Mouse (Mus musculus) liver, embryonic 11.5 days (tissue): Measurements from ENCODE around the gene Zfp146. TPM values are rescaled to one million over a fixed set of nuclear protein-coding genes. Genes with fewer than 3 reads are reported as not detected.
A peak's percentile ranks its signal among the peaks of the same experiment; 100 is the strongest.
"Not testable (repeated sequence)": the region's sequence is repeated elsewhere in the genome, so short reads cannot be mapped to it uniquely, and the experiment has no call there.

Experiments used
- ATAC-seq: fragments of 200-750 bp; cut with Nextera tagmentation; replicated peaks from 2 replicates; pipeline ENCODE4 v1.8.0; 2017; ENCODE audit warnings: moderate number of reproducible peaks, mild to moderate bottlenecking, moderate TSS enrichment, moderate library complexity; ENCODE audit not compliant: low FRiP score
- DNase-seq: peaks from one replicate; pipeline ENCODE4 v3.0.0-alpha.2; 2017; ENCODE audit warnings: low spot score
- H3K27ac ChIP-seq: fragments of 300-500 bp; sonication (generic); 2 replicates; pipeline ENCODE4 v1.5.1; 2014; ENCODE audit warnings: mild to moderate bottlenecking, low read depth, low read length, control low read depth
- H3K27me3 ChIP-seq: fragments of 300-500 bp; sonication (generic); replicated peaks from 2 replicates; pipeline ENCODE4 v1.6.1; 2014; ENCODE audit warnings: low read length, mixed read lengths; ENCODE audit not compliant: control insufficient read depth, insufficient read depth
- H3K36me3 ChIP-seq: fragments of 300-500 bp; sonication (generic); 2 replicates; pipeline ENCODE4 v1.6.1; 2014; ENCODE audit warnings: mild to moderate bottlenecking, low read length, moderate library complexity, mixed read lengths; ENCODE audit not compliant: control insufficient read depth, insufficient read depth
- H3K4me1 ChIP-seq: fragments of 300-500 bp; sonication (generic); replicated peaks from 2 replicates; pipeline ENCODE4 v1.6.1; 2014; ENCODE audit warnings: low read length, mixed read lengths; ENCODE audit not compliant: control insufficient read depth, insufficient read depth
- H3K4me2 ChIP-seq: fragments of 300-500 bp; sonication (generic); 2 replicates; pipeline ENCODE4 v1.6.1; 2014; ENCODE audit warnings: mild to moderate bottlenecking, control low read depth, moderate library complexity
- H3K4me3 ChIP-seq: fragments of 300-500 bp; sonication (generic); 2 replicates; pipeline ENCODE4 v1.5.1; 2014; ENCODE audit warnings: low read depth, low read length, control low read depth
- H3K9ac ChIP-seq: fragments of 300-500 bp; sonication (generic); 2 replicates; pipeline ENCODE4 v1.6.1; 2014; ENCODE audit warnings: low read depth, low read length, control low read depth
- H3K9me3 ChIP-seq: fragments of 300-500 bp; sonication (generic); 2 replicates; pipeline ENCODE4 v1.6.1; 2016; ENCODE audit warnings: low read length, inconsistent platforms, mixed read lengths; ENCODE audit not compliant: control insufficient read depth
- WGBS: fragments of 180-500 bp; shearing (Covaris S2); extraction: QIAGEN DNeasy Blood & Tissue Kit; methylation state at CpG from one replicate; pipeline ENCODE4 v1.1.7; 2014; 5-methylcytosine and 5-hydroxymethylcytosine counted together
- polyA plus RNA-seq: library from polyadenylated mRNA; unstranded; fragments of >200 nt; fragmentation: Nextera tagmentation; extraction: Ambion mirVana; gene quantifications from 2 replicates; pipeline ENCODE4 v1.2.1, GENCODE M21; 2014

The Zfp146 gene
- polyA plus RNA-seq, 1 experiment from 2014 or later = 7.5 TPM

- Histone ChIP-seq H3K4me2 (no peak overlapping the region), H3K4me1 (peaks cover 5% of the 10 kb centered on the region), H3K27ac (no peak overlapping the region), H3K27me3 (no peaks in the 10 kb centered on the region), H3K4me3 (no peak overlapping the region), H3K9ac (no peak overlapping the region), H3K9me3 (no peaks in the 10 kb centered on the region), H3K36me3 (no peaks in the 10 kb centered on the region)
- WGBS = 82% methylated on average over 11 of the region's 11 CpGs
- no peak for ATAC-seq
- DNase-seq = no peak
Measured at GRCm38 (mm10) chr7:30202895-30203690, 33.5 kb upstream of the Zfp146 start.

GRCm38 (mm10) chr7:30200661-30201060 lies 31.1 kb upstream of the Zfp146 start:
- WGBS = 75% methylated on average over 5 of the region's 5 CpGs
- H3K9me3 ChIP-seq, H3K9ac ChIP-seq: not testable (repeated sequence)

GRCm38 (mm10) chr7:30200200-30200599 lies 30.6 kb upstream of the Zfp146 start:
- Histone ChIP-seq H3K27ac (no peak overlapping the region), H3K4me2 (no peak overlapping the region), H3K36me3 (no peaks in the 10 kb centered on the region), H3K4me1 (peaks cover 5% of the 10 kb centered on the region), H3K27me3 (no peaks in the 10 kb centered on the region), H3K9ac (no peak overlapping the region), H3K9me3 (no peaks in the 10 kb centered on the region), H3K4me3 (no peak overlapping the region)
- 80% methylated on average over 5 of the region's 5 CpGs for WGBS
- DNase-seq (no peak), ATAC-seq (no peak)

More at GRCm38 (mm10) chr7:30200661-30201060, 31.1 kb upstream of the Zfp146 start:
- ATAC-seq, H3K4me2 ChIP-seq, H3K4me1 ChIP-seq, H3K36me3 ChIP-seq, H3K27me3 ChIP-seq, H3K27ac ChIP-seq, H3K4me3 ChIP-seq, DNase-seq: not testable (repeated sequence)

- ATAC-seq = no peak
- 73% methylated on average over 18 of the region's 18 CpGs for WGBS
- DNase-seq = no peak
- no peak overlapping the region for H3K4me2 ChIP-seq
- no peaks in the 10 kb centered on the region for H3K27me3 ChIP-seq
- no peak overlapping the region for H3K27ac ChIP-seq
- H3K9ac ChIP-seq = no peak overlapping the region
- no peaks in the 10 kb centered on the region for H3K36me3 ChIP-seq
- peaks cover 3% of the 10 kb centered on the region for H3K4me1 ChIP-seq
- no peaks in the 10 kb centered on the region for H3K9me3 ChIP-seq
- H3K4me3 ChIP-seq = no peak overlapping the region
Measured at GRCm38 (mm10) chr7:30199498-30200139, 30.1 kb upstream of the Zfp146 start.

GRCm38 (mm10) chr7:30198481-30198971 lies 29.0 kb upstream of the Zfp146 start, which contains the start of gene Capns1:
Capns1 (minus strand) TSS chr7:30198811.
- Histone ChIP-seq H3K4me2 (peak within 1 kb of the TSS; percentile 24), H3K36me3 (no peaks in the 10 kb centered on the region), H3K4me3 (no peak within 1 kb of the TSS), H3K4me1 (peaks cover under 1% of the 10 kb centered on the region), H3K9ac (no peak within 1 kb of the TSS), H3K9me3 (no peaks in the 10 kb centered on the region), H3K27ac (no peak within 1 kb of the TSS), H3K27me3 (no peaks in the 10 kb centered on the region)
- WGBS = 10% methylated on average over 8 of the region's 8 CpGs
- DNase-seq (no peak), ATAC-seq (0 out of 2 replicates have a peak, but pooled peaks have one; percentile 32)

GRCm38 (mm10) chr7:30197592-30198129 lies 28.1 kb upstream of the Zfp146 start:
- no peaks in the 10 kb centered on the region for H3K27me3 ChIP-seq
- no peaks in the 10 kb centered on the region for H3K36me3 ChIP-seq
- ATAC-seq (no peak), DNase-seq (no peak)
- no peak overlapping the region for H3K9ac ChIP-seq
- WGBS = 67% methylated on average over 5 of the region's 5 CpGs
- H3K4me1 ChIP-seq = peaks cover 10% of the 10 kb centered on the region
- H3K9me3 ChIP-seq = no peaks in the 10 kb centered on the region
- H3K4me2 ChIP-seq = no peak overlapping the region
- no peak overlapping the region for H3K4me3 ChIP-seq
- H3K27ac ChIP-seq = no peak overlapping the region

- Histone ChIP-seq H3K4me2 (no peak overlapping the region), H3K9me3 (no peaks in the 10 kb centered on the region), H3K4me1 (peaks cover 10% of the 10 kb centered on the region), H3K36me3 (peaks cover 6% of the 10 kb centered on the region; the same call in 1 of the 2 replicates), H3K9ac (no peak overlapping the region), H3K27ac (no peak overlapping the region), H3K4me3 (no peak overlapping the region), H3K27me3 (no peaks in the 10 kb centered on the region)
- DNase-seq (no peak), ATAC-seq (no peak)
- 69% methylated on average over 6 of the region's 6 CpGs for WGBS
Measured at GRCm38 (mm10) chr7:30196171-30196570, 26.6 kb upstream of the Zfp146 start.

GRCm38 (mm10) chr7:30195461-30195860 lies 25.9 kb upstream of the Zfp146 start:
- Histone ChIP-seq H3K27me3 (no peaks in the 10 kb centered on the region), H3K4me3 (peak overlapping the region; percentile 64; the same call in 1 of the 2 replicates), H3K9ac (0 out of 2 replicates have a peak overlapping the region, but pooled peaks have one; percentile 15), H3K9me3 (no peaks in the 10 kb centered on the region), H3K4me1 (peaks cover 10% of the 10 kb centered on the region), H3K4me2 (peak overlapping the region; percentile 84), H3K27ac (no peak overlapping the region), H3K36me3 (peaks cover 8% of the 10 kb centered on the region; the same call in 1 of the 2 replicates)
- ATAC-seq (no peak), DNase-seq (no peak)
- 62% methylated on average over 6 of the region's 6 CpGs for WGBS
